19 mouse cellular contexts compared by ENCODE assay signal in the genomic region with DNA sequence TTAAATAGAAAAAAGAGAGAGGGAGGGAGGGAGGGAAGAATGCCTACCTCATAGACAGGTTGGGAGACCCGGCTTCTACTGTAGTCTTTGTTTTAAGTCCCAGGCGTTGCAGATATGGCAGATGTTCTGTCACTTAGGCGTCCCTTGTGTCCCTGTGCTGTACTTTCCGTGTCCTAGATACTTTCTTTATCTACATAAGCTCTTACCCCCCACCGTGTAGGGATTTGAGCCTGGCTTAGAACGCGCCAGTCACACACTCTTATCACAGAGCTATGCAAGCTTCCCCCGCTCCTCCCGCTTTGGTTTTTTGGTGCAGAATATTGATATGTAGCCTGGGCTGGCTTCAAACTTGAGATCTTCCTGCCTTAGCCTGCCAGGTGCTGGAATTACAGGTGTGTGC.
"Had no signal": no experiment of that assay in that cellular context is flagged by ENCODE, and none has a peak within 500 bp of the region (broad histone marks: within the 10 kb centered on the region; RNA-seq: fewer than 3 reads in every experiment).

No protein-coding gene starts in this region.

- H3K27ac ChIP-seq: liver, embryonic 12.5 days; liver, embryonic 14.5 days; midbrain, embryonic 10.5 days; midbrain, embryonic 12.5 days; midbrain, embryonic 15.5 days; neural tube, embryonic 13.5 days; neural tube, embryonic 15.5 days had no signal

- H3K27me3 ChIP-seq: liver, embryonic 12.5 days; megakaryocyte, embryonic 14.5 days; midbrain, embryonic 12.5 days; midbrain, embryonic 15.5 days; neural tube, embryonic 13.5 days; neural tube, embryonic 15.5 days had no signal

- H3K9ac ChIP-seq: liver, embryonic 12.5 days; liver, embryonic 14.5 days; lung, embryonic 14.5 days; midbrain, embryonic 12.5 days; midbrain, embryonic 15.5 days; neural tube, embryonic 13.5 days; neural tube, embryonic 15.5 days had no signal

- DNase-seq: lung, adult 18-20 months; lung, embryonic 14.5 days; lung, postnatal 14 days; lung, postnatal 36 days; right cerebral cortex, postnatal 25 days; right cerebral cortex, postnatal 4 days; spleen, adult 18-20 months; thymus, adult 18-20 months; thymus, postnatal 14 days; thymus, postnatal 36 days had no signal

- H3K9me3 ChIP-seq: liver, embryonic 12.5 days; megakaryocyte, embryonic 14.5 days; midbrain, embryonic 10.5 days; midbrain, embryonic 12.5 days; midbrain, embryonic 15.5 days; neural tube, embryonic 13.5 days; neural tube, embryonic 15.5 days had no signal

- ATAC-seq: liver, embryonic 12.5 days; midbrain, embryonic 15.5 days had no signal

- H3K4me2 ChIP-seq: liver, embryonic 12.5 days; lung, embryonic 14.5 days; midbrain, embryonic 12.5 days; midbrain, embryonic 15.5 days; neural tube, embryonic 13.5 days; neural tube, embryonic 15.5 days had no signal

- H3K4me3 ChIP-seq: liver, embryonic 12.5 days; megakaryocyte, embryonic 14.5 days; midbrain, embryonic 10.5 days; midbrain, embryonic 12.5 days; midbrain, embryonic 15.5 days; myocyte; neural tube, embryonic 13.5 days; neural tube, embryonic 15.5 days had no signal

- H3K4me1 ChIP-seq: liver, embryonic 12.5 days; megakaryocyte, embryonic 14.5 days; midbrain, embryonic 10.5 days; midbrain, embryonic 12.5 days; midbrain, embryonic 15.5 days; neural tube, embryonic 13.5 days; neural tube, embryonic 15.5 days had no signal
